Mouse (Mus musculus) cerebellum, postnatal 36 days (tissue): ENCODE measurements around the gene Aif1.

ENCODE experiments used
- DNase-seq, 2 experiments: peaks; one replicate each; pipeline ENCODE4 v3.0.0; 2021 to 2022; ENCODE audit warnings: mixed read lengths in 2 of 2

Gene Aif1

GRCm38 (mm10) chr17:35165451-35166155, 10.3 kb downstream of the Aif1 start:
- DNase-seq: no peak

GRCm38 (mm10) chr17:35164568-35165450, 11.1 kb downstream of the Aif1 start, which contains the start of gene Prrc2a:
Gene Prrc2a, minus strand, starts transcription at chr17:35164897.
- peak; percentile 98 to 99 for DNase-seq

GRCm38 (mm10) chr17:35164218-35164567, 11.7 kb downstream of the Aif1 start:
- peak in 1 of 2 experiments; percentile 45 for DNase-seq

DNA sequence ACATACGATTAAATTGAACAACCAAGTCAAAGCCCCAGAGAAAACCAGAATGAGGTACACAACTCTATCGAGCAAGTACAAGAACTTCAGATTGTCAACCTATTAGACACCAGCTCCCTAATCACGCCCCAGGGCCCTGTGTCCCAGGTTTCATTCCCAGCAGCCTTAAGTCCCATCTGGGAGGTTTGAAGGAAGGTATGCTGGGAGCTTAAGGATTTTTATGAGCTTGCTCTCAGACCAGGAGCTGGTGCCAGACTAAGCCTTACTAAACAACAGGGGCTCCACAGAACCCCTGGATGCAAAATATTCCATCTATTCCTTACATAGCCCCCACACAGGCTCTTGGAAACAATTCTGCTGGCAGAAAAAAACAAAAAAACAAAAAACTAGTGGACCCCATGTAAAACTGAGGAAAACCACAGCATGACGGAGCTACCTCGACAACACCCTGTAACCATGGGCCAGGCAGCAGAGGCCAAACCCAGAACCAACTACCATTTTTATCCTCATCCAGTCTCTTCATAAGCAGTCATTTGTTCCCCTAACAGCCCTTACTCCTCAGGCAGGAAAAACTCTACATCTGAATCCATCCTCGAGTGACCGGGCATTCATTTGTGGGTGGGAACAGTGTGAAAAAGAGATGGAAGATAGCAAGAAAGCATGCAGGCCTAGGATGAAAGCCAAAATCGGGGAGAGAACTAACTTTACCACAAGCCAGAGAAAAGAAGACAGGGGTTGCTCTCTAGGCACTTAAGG, 12.4 kb downstream of the Aif1 start:
- no peak for DNase-seq

DNA sequence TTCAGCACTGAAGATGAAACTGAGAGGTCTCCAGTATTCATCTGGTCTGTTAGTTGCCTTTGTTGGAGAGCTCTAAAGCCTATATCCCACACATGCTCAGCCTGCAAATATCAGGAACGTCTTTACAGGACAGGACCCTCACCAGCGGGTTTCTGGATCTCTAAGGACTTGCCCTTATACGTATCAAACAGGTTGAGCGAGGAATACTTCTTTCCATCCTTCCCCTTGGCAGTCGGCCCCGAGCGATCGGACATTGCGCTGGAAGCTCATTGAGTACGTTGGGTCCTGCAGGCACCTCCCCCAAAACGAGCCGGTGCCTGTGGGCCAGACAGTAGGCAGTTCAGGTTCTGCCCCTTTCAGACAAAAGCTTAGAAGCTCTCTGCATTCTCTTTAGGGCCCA, 13.1 kb downstream of the Aif1 start:
- DNase-seq: no peak

GRCm38 (mm10) chr17:35162121-35162520, 13.7 kb downstream of the Aif1 start:
- DNase-seq: no peak

- no peak for DNase-seq
Measured at GRCm38 (mm10) chr17:35161421-35161820, 14.4 kb downstream of the Aif1 start.

- no peak for DNase-seq
Measured at GRCm38 (mm10) chr17:35159638-35160037, 16.2 kb downstream of the Aif1 start.

DNA sequence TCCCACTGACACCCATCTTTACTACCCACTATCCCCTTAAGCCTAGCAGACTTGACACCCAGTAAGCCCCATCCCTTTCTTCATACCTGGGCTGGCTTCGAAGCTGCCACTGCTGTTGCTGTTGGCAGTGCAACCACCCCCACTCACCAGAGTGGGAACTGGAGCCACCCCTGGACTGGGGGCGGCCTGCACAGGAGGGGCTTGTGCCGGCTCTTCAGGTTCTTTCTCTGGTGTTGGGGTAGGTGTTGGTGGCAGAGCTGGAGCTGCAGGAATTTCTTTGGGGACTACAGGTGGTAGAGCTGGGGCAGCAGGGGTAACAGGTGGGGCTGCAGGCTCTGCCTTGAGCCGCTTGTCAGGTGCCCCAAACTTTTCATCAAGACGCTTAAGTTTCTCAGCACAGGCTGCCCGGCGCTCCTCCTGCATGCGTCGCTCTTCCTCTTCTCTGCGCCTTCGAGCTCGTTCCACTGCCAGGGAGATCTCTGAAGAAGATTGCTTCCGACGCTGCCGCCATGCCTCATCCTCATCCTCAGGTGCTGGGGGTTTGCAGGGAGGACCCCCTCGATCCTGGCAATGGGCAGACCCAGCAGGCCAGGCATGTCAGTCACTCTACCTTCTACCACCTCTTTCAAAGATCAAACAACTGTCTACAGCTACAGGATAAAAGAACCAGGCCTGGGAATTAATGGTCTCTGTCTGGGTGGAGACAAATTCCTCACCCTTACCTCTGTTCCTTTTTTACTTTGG, 16.8 kb downstream of the Aif1 start:
- DNase-seq: no peak

DNA sequence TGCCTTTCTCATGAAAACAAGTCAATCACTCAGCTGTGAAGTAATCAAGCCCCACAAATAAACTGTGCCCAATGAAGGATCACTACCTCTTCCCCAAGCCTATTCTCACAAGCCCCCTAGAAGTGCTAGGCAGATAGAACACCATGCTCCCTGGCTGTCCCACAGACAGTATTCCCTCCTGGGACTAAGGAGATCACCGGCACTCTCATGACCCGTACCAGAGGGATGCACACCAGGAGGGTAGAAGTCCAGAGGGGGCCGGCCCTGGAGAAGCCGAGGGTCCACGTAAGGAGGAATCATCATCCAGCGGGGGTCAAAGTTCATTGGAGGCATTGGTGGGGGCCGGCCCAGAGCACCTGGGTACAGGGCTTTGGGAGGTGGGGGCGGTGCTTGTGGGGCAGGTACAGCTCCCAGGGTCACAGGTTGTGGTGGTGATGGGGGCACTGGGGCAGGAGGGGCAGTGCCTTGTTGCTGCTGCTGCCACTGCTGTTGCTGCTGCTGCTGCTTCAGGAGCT, 18.1 kb downstream of the Aif1 start:
- DNase-seq: no peak

- no peak for DNase-seq
Measured at GRCm38 (mm10) chr17:35157254-35157653, 18.6 kb downstream of the Aif1 start.

GRCm38 (mm10) chr17:35156461-35157200, 19.2 kb downstream of the Aif1 start:
- DNase-seq: no peak

DNA sequence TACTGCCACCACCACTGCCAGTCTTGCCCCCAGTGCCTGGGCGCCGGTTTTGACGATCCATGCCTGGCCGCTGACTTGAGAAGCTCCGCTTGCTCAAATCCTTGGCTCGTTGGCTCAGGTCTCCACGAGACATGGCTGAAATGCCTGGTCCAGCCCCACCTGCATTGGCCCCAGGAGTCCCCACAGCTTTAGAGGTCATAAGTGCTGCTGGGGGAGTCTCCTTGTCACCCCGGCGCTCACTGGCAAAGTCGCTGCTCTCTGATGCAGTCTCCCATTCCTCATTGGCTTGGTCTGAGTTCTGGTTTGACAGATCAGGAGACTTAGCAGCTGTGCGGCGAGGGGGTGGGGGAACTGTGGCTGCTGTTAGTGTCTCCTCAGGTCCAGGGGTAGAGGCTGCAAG, 20.4 kb downstream of the Aif1 start:
- DNase-seq: no peak

GRCm38 (mm10) chr17:35154616-35155015, 21.3 kb downstream of the Aif1 start:
- no peak for DNase-seq

GRCm38 (mm10) chr17:35153931-35154330, 21.9 kb downstream of the Aif1 start:
- DNase-seq: no peak

DNA sequence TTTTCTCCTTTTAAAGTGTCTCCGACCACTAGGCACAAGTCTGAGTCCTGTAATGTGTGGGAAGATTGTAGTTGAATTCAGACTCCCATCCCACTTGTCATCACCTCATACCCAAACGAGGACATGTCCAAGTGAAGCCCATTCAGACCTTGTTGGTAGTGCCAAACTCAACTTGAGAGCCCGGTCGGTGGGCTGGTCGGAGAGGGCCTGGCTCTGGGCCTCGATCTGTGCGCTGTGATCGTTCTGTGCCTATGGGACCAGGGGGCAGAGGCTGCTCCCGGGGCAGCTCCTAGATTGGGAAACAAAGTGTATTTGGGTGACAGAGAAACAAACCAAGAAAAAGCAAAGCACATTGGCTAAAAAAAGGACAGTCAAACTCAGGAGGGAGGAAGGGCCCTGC, 22.8 kb downstream of the Aif1 start:
- no peak for DNase-seq

DNA sequence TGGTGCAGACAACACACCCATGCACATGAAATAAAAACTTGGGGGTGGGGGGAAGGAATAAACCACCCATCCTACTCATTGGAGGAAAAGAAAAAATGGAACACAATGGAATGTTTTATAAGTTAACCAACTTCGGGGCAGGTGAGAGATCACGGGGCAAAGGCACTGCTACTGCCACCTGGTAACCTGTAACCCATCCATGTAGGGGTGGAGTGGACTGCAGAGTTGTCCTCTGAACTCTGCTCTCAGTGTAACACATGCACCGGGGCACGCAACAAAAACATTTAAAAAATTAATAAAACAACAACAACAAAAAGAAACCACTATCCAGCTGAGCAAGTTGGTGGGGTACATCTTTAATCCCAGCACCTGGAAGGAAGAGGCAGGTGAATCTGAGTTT, 23.7 kb downstream of the Aif1 start:
- no peak for DNase-seq

- DNase-seq: no peak
Measured at GRCm38 (mm10) chr17:35147922-35148639, 27.8 kb downstream of the Aif1 start.

GRCm38 (mm10) chr17:35147348-35147747, 28.5 kb downstream of the Aif1 start:
- no peak for DNase-seq

GRCm38 (mm10) chr17:35146139-35146538, 29.7 kb downstream of the Aif1 start:
- DNase-seq: no peak

DNA sequence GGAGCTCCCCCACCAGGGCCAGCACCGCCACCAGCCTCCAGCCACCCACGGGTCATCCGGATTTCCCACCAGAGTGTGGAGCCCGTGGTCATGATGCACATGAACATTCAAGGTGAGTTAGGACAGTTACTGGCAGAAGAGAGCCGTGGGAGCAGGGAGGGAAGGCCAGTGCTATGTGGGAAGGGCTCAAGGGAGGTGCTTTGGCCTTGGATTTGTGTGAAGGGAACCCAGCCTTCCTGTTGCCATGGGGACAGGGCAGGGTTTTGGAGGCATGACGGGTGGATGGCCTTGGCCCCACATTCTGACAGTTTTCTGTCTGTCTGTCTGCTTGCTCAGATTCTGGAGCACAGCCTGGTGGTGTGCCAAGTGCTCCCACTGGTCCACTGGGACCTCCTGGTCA, 33.9 kb downstream of the Aif1 start:
- DNase-seq: no peak
